Mouse (Mus musculus): Measurements from ENCODE around the gene C2. TPM values are rescaled to one million over a fixed set of nuclear protein-coding genes. Genes with fewer than 3 reads are reported as not detected.

The C2 gene
- 1 to 10 TPM; 1.6 to 3.3 TPM for polyA plus RNA-seq (2017; shearing (Covaris generic))

DNA sequence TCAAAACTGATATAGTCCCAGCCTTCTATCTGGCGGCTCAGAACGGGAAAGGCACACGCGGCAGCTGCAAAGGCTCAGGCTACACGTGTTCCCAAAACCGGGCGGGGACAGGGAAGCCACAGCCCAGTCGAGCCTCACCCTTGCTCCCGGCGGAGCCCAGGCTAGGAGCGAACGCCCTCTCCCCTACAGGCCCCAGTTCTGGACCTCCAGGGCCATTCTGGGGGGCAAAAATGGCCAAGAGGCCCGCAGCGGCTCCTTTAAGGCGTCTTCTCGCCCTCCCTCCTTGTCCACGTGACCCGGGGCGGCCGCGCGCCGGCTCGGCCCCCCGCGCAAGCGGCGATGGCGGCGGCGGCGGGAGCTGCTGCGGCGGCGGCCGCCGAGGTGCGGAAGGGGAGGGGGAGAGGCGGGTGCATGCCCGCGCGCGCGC lies at the start of gene C2, which contains the start of gene Ehmt2:
Gene C2 (minus strand): TSS at position 106 of the 427 bp plus-strand sequence.
Gene Ehmt2 (plus strand): TSS at position 310 of the 427 bp plus-strand sequence.

DNA sequence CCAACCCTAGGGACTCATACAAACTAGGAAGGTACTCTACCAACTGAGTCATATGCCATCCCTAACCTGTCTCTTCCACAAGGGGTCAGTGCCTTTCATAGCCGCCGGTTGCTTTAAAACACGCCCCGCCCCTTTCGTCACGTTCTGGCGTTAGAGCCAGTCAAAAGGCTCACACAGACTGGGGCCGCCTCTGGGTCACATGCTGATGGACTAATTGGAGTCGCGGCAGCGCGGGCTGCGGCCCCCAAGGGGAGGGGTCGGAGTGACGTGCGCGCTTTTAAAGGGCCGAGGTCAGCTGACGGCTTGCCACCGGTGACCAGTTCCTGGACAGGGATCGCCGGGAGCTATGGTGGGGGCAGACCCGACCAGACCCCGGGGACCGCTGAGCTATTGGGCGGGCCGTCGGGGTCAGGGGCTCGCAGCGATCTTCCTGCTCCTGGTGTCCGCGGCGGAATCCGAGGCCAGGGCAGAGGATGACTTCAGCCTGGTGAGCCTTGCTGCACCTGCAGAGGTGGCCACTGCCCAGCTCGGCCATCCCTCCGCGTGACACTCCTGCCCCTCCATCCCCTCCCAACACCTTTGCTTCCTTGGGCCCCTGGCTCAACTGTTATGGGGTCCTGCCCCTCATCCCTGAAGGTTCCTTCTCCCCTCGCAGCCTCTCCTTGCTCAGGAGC lies 33.1 kb upstream of the C2 start, which contains the start of gene Neu1:
Gene Neu1 (plus strand): TSS at position 193 of the 674 bp plus-strand sequence.

DNA sequence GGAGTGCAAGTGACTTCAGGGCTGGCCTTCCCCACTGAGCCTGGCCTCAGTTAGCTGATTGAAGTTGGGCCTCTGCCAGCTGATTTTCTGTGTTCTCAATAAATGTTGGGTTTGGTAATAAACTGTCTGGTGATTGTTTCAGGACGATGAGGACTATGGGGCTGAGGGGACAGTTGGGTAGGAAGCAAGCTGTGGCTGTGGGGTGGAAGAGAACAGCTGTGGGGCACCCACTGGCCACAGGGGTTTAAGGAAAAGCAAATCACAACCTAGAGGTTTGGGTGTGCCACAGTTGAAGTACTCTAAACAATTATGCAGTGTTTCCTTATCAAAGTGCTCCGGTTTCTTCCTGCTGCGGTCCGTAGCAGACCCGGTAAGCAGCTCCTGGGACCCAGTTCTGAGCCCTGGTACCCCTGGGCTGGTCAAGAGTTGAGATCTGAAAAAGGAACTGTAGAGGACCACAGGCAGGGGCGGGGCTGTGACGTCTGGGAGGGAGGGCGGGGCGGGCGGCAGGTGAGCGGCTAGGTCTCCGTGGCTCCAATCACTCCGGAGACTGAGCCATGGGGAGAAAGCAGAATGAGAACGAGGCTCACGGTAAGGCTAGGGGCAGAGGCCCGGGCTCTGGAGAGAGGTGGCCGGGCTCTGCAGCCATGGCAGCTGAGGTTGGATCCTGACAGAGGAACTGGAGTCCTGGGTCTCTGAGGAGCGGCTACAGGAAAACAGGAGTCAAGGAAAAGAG lies 16.0 kb upstream of the C2 start, which contains the start of gene Slc44a4:
Gene Slc44a4 (plus strand): TSS at position 537 of the 736 bp plus-strand sequence.

DNA sequence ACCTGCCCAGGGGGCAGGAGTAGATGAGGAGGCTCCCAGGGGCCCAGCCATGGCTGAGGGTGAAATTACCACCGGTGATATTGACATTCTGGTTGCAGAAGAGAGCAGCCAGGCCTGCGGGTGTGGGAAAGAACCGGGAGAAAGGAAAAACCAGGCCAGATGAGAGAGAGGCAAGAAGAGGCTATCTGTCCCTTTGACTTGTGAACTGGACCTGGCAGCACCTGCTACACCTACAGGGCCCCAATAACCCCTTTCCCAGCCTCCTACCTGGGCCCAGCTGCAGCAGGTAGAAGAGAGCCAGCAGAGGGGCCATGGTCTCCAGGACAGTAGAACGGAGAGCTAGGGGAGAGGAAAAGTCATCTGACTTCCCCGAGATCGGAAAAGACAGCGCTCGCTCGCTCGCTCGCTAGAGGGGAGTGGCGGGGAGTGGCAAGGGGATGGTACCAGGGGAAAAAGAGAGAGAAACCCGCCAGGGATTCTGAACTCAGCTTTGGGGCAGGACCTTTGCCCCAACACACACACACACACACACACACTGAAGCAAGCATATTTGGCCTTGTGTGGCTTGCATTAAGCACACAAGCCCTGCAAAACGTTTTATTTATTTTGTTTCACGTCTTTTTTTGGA lies 16.3 kb downstream of the C2 start, which contains the start of gene Gm20547:
Gene Gm20547 (minus strand): TSS at position 360 of the 628 bp plus-strand sequence.

DNA sequence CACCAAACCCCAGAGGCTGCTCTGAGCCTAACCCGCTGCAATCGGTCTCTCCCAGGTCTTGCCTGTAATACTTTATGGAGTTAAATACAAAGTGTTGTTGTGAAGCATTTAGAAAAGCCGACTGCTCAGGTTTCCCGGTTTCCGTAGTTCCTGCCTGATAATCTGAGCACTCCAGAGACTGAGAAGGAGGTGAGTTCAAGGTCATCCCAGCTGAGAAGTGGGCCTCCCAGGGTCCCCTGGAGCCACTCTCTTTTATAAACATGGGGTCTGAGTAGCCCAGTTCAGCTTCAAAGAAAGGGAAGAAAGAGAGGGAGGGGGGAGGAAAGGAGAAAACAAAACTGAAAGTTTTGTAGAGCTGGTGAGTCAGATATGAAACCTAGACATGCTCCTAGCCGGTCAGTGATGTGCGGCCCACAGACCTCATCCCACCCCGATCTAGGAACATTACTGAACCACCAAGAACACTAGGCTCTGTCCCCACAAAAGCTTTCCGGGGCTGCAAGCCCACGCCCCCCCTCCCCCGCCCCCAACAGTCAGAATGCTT lies 18.7 kb downstream of the C2 start, which contains the start of gene Zbtb12:
Gene Zbtb12 (plus strand): TSS at position 148 of the 544 bp plus-strand sequence.

DNA sequence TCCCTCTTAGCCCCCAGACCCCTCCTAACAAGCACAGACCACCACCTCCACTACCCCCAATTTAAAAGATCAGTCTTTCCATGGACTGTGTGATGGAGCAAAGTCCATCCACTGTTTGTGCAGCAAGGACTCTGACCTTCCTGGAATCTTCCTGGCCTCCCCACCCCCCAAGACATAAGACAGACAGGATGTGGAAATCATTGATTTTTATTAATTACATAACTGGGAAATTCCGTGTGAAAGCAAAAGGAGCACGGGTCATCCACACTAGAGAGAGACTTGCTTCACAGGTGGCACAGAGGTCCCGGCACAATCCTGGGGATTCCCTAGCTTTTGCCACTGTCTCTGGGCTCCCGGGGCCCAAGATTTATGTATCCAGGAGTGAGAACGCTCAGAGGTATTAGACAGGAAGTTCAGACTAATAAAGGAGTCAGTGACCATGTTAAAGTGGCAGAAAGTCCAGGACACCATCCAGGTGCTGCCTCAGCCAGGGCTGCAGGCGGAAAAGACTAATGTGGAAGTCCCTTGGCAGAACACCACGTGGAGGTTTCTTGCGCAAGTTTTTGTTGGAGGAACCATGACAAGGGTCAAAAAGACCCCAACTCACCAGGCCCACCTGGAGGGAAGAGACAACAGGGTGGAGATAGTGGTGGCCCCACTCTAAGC lies 35.5 kb downstream of the C2 start, which contains the start of gene Cfb:
Gene Cfb (minus strand): TSS at position 103 of the 666 bp plus-strand sequence.

DNA sequence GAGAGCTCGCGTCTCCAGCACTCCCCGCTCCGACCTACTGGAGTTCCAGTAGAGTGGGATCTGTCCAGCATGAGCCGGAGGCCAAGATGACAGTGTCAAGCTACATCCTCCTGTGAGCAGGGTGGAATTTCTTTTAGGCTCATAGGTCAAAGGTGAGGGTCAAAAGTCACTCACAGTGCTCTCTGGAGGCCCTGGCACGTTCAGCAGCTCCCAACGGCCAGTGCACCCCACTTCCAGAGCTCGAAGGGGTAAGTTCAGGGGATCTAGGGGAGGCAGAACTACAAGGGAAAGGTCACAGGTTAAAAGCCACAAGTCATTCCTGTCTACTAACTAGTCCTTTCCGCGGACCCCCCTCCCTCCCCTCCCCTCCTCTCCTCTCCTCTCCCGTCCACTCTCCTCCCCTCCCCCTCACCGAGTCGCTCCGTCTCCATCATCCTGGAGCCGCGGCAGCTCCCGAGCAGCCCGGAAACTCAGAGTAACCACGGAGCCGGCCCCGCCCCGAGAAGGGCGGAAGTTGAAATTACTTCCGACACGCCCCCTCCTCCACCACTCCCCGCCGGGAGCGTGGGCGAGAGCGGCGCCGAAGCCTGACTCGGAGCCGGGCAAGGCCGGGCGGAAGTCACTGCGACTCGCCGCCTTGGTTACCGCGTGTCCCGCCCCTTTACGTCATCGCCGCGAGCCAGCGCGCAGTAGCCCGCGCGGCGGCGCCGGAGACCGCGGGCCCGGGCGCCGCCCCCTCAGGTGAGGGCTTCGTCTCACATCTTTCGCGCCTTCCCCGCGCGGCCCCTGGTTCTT lies 48.1 kb downstream of the C2 start, which contains the start of the genes Skiv2l and Nelfe:
Gene Skiv2l (minus strand): TSS at position 489 of the 795 bp plus-strand sequence.
Gene Nelfe (plus strand): TSS at position 670 of the 795 bp plus-strand sequence.

DNA sequence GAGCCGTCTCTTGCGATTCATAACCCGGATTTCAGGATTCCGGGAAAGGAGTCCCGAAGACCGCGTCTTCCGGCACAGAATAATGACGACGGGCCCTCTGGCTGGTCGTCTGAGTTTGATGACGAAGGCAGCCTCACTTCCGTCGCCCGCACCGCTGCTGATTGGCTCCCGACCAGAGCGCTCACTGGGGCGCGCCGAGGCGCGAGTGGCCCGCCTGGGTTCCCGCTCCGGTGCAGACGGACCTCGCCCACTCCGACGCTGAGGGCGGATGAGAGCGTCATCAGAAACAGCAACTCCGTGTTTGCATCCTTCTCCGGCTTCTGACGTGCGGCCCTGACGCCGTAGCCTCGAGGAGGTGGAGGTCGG lies 61.2 kb downstream of the C2 start, which contains the start of the genes Stk19 and Dxo:
Gene Stk19 (minus strand): TSS at position 90 of the 366 bp plus-strand sequence.
Gene Dxo (plus strand): TSS at position 164 of the 366 bp plus-strand sequence.

Other genes with a start within 250 kb of the C2 start
- gene Tnxb, start 227.7 kb downstream of the C2 start, polyA plus RNA-seq (2017; shearing (Covaris generic)): under 1 TPM in 1 of 2 experiments, not detected in 1; 0.09 TPM
- 1 to 10 TPM in 1 of 2 experiments, under 1 TPM in 1; 0.16 to 4.8 TPM for gene C4b, start 154.4 kb downstream of the C2 start, polyA plus RNA-seq (2017; shearing (Covaris generic))
- not detected for gene Cyp21a1, start 93.7 kb downstream of the C2 start, polyA plus RNA-seq (2017; shearing (Covaris generic))
- gene Stk19, start 61.3 kb downstream of the C2 start, polyA plus RNA-seq (2017; shearing (Covaris generic)): 10 to 100 TPM; 29.4 to 36.0 TPM
- gene Dxo, start 61.2 kb downstream of the C2 start, polyA plus RNA-seq (2017; shearing (Covaris generic)): 10 to 100 TPM; 63.2 to 66.7 TPM
- 100 to 1,000 TPM; 103 to 142 TPM for gene Skiv2l, start 48.1 kb downstream of the C2 start, polyA plus RNA-seq (2017; shearing (Covaris generic))
- 10 to 100 TPM; 48.2 to 64.7 TPM for gene Nelfe, start 47.9 kb downstream of the C2 start, polyA plus RNA-seq (2017; shearing (Covaris generic))
- under 1 TPM; 0.40 to 0.65 TPM for gene Cfb, start 35.7 kb downstream of the C2 start, polyA plus RNA-seq (2017; shearing (Covaris generic))
- gene Zbtb12, start 18.8 kb downstream of the C2 start, polyA plus RNA-seq (2017; shearing (Covaris generic)): under 1 TPM; 0.27 to 0.39 TPM
- not detected for gene Gm20547, start 16.2 kb downstream of the C2 start, polyA plus RNA-seq (2017; shearing (Covaris generic))
- 10 to 100 TPM; 65.4 to 83.5 TPM for gene Ehmt2, start 204 bp upstream of the C2 start, polyA plus RNA-seq (2017; shearing (Covaris generic))
- gene Slc44a4, start 16.2 kb upstream of the C2 start, polyA plus RNA-seq (2017; shearing (Covaris generic)): under 1 TPM in 1 of 2 experiments, not detected in 1; 0.21 TPM
- 10 to 100 TPM; 78.7 to 95.7 TPM for gene Neu1, start 33.0 kb upstream of the C2 start, polyA plus RNA-seq (2017; shearing (Covaris generic))
- 100 to 1,000 TPM; 378 to 903 TPM for gene Hspa1b, start 61.0 kb upstream of the C2 start, polyA plus RNA-seq (2017; shearing (Covaris generic))
- gene Gm20481, start 71.6 kb upstream of the C2 start, polyA plus RNA-seq (2017; shearing (Covaris generic)): 10 to 100 TPM; 13.3 to 18.6 TPM
- gene Hspa1a, start 73.9 kb upstream of the C2 start, polyA plus RNA-seq (2017; shearing (Covaris generic)): 100 to 1,000 TPM in 1 of 2 experiments, 10 to 100 TPM in 1; 84.0 to 191 TPM
- under 1 TPM; 0.10 to 0.73 TPM for gene Hspa1l, start 74.4 kb upstream of the C2 start, polyA plus RNA-seq (2017; shearing (Covaris generic))
- gene Lsm2, start 83.6 kb upstream of the C2 start, polyA plus RNA-seq (2017; shearing (Covaris generic)): 100 to 1,000 TPM in 1 of 2 experiments, 10 to 100 TPM in 1; 80.1 to 110 TPM
- 100 to 1,000 TPM; 201 to 211 TPM for gene Vars, start 102.7 kb upstream of the C2 start, polyA plus RNA-seq (2017; shearing (Covaris generic))
- under 1 TPM; 0.07 to 0.34 TPM for gene Vwa7, start 118.3 kb upstream of the C2 start, polyA plus RNA-seq (2017; shearing (Covaris generic))
- 1 to 10 TPM; 1.5 to 2.5 TPM for gene Sapcd1, start 129.8 kb upstream of the C2 start, polyA plus RNA-seq (2017; shearing (Covaris generic))
- 1 to 10 TPM; 2.9 to 3.2 TPM for gene Msh5, start 148.5 kb upstream of the C2 start, polyA plus RNA-seq (2017; shearing (Covaris generic))
- gene Clic1, start 151.7 kb upstream of the C2 start, polyA plus RNA-seq (2017; shearing (Covaris generic)): 100 to 1,000 TPM; 533 to 549 TPM
- 1 to 10 TPM in 1 of 2 experiments, under 1 TPM in 1; 0.98 to 2.2 TPM for gene Ddah2, start 160.8 kb upstream of the C2 start, polyA plus RNA-seq (2017; shearing (Covaris generic))
- gene Ly6g6c, start 167.1 kb upstream of the C2 start, polyA plus RNA-seq (2017; shearing (Covaris generic)): 1 to 10 TPM in 1 of 2 experiments, not detected in 1; 2.0 TPM
- under 1 TPM; 0.11 to 0.16 TPM for gene Mpig6b, start 167.9 kb upstream of the C2 start, polyA plus RNA-seq (2017; shearing (Covaris generic))
- not detected for gene Ly6g6e, start 178.6 kb upstream of the C2 start, polyA plus RNA-seq (2017; shearing (Covaris generic))
- under 1 TPM in 1 of 2 experiments, not detected in 1; 0.60 TPM for gene Ly6g6d, start 179.8 kb upstream of the C2 start, polyA plus RNA-seq (2017; shearing (Covaris generic))
- not detected for gene Ly6g6f, start 187.3 kb upstream of the C2 start, polyA plus RNA-seq (2017; shearing (Covaris generic))
- gene Abhd16a, start 191.0 kb upstream of the C2 start, polyA plus RNA-seq (2017; shearing (Covaris generic)): 10 to 100 TPM; 73.9 to 82.7 TPM
- gene Ly6g5c, start 210.0 kb upstream of the C2 start, polyA plus RNA-seq (2017; shearing (Covaris generic)): not detected
- 1 to 10 TPM in 1 of 2 experiments, under 1 TPM in 1; 0.90 to 3.6 TPM for gene Ly6g5b, start 217.2 kb upstream of the C2 start, polyA plus RNA-seq (2017; shearing (Covaris generic))
- 10 to 100 TPM; 54.2 to 60.6 TPM for gene Gpank1, start 223.2 kb upstream of the C2 start, polyA plus RNA-seq (2017; shearing (Covaris generic))
- 100 to 1,000 TPM; 238 to 275 TPM for gene Csnk2b, start 223.8 kb upstream of the C2 start, polyA plus RNA-seq (2017; shearing (Covaris generic))
- 1 to 10 TPM; 1.9 to 3.0 TPM for gene D17H6S53E, start 228.1 kb upstream of the C2 start, polyA plus RNA-seq (2017; shearing (Covaris generic))
- 1 to 10 TPM in 1 of 2 experiments, not detected in 1; 2.6 TPM for gene Apom, start 233.8 kb upstream of the C2 start, polyA plus RNA-seq (2017; shearing (Covaris generic))
- 10 to 100 TPM; 50.0 to 63.9 TPM for gene Bag6, start 236.9 kb upstream of the C2 start, polyA plus RNA-seq (2017; shearing (Covaris generic))